Mouse (Mus musculus) telencephalon, adult 2 months (tissue): ENCODE measurements around the gene Fam120b.

Experiments
- DNase-seq: peaks from one replicate; pipeline ENCODE4 v3.0.0-alpha.2; 2011; ENCODE audit warnings: low read depth, low spot score

Fam120b gene

DNA sequence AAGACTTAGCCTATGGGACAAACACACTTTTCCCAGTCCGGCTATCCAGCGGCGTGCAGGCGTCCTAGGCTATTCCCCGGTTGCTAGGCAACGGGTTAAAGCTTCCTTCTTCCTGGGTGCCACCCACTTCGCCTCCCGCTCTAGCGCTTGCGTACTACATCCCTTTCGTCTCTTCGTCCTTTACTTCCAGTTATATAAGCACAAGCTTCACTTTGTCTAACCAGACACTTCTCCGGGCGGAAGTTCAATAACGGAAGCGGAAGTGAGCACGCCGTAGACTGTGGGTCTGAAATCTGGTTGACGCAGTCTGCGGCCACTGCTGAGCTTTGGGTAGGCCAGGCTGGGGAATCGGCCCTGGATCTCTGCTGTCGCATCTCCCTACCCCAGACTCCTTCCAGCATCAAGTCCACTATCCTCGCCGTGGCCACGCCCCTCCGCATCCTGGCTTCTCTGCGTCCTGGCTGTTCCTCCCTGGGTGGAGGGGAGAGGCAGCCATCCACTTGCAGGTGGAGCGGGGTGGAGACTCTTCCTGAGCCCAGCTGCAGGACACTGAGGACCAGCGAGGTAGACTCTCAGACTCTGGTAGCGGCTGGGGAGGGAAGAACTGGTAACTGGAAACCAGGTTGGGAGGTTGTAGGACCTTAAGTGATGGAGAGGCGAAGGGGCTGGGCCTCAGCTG lies at the start of gene Fam120b:
TSS of gene Fam120b (plus strand) at position 206 of the 679 bp plus-strand sequence.
- DNase-seq, result peak; percentile 98

DNA sequence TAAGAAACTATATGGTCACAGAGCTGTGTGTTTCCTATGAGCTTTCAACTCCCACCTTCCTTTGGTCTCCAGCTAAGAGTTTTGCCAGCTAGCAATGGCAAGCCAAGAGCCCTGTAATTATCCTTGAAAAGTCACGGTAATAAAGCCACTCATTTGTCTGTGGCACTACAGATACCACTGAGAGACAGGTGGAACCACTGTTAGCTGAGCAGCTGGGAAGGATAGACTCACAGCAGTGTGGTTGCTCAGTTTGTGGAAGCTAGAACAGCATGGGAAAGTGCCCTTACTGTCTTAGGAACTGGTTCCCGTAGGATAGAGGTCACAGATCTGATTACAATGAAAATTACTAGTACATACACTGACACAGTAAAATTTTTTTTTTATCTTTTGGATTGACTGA lies 45.9 kb upstream of the Fam120b start:
- no peak for DNase-seq

DNA sequence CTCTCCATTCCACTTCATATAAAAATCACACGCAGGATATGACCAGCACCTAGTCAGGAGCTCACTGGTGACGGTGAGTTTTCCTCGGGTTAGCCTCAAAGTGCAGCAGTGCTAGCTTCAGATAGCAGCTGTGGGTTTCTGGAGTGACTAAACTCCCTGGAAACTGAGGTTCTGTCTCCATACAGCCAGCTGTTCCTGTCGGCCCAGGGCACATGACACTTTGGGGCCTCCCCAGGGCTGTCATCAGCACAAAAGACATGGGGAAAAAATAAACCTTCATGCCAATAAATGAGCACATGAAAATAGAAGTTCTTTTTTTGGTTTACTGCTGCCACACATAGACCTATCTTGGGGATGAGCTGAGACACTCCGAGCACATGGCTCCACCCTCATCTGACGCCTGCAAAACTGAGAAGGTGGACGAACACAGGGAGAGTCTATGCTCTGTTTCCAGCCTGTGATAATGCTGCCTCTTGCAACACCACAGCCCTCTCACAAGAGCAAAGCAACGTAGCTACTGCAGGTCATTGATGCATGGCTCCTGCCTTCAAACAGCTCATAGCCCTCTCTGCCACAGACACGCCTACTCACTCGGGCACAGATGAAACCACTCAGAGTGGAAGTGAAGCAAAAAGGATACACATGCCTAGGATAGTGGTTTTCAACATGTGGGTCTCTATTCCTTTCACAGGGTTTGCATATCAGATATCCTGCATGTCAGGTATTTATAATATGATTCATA lies 43.0 kb upstream of the Fam120b start:
- no peak for DNase-seq

DNA sequence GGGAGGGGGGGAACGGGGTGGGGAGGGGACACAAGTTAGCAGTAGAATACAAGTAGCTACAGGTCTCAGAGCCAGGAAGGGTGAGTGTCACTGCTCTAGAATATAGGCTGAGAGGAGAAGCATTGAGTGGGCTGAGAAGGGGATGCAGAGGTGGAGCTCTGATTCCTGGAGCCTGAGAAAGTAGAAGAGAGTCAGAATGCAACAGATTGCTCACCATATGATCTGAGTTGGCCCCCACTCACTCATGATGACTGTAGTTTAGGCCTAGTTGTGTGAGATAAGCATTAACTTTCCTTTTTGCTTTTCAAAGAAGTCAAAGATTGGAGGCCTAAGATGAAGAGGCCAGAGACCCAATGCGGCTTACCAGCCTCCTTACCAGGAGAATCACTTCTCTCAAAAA lies 42.0 kb upstream of the Fam120b start:
- DNase-seq, result no peak

DNA sequence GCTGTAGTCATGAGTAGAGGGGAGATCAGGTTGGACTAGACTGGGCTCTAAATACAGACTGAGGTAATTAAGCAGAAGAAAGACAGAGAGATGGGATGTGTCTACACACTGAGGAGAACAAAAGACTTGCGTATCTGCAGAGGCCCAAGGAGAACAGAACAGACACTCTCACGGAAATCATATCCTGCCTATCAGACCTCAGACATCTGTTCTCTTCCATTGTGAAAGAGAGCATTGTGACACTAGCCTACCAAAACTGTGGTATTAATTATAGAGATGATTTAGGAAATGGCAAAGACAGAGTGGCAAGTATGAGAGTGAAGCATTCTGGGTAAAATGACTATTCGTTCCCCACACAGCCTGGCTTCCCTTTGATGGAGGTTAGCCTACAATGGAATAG lies 40.9 kb upstream of the Fam120b start:
- DNase-seq, result no peak

DNA sequence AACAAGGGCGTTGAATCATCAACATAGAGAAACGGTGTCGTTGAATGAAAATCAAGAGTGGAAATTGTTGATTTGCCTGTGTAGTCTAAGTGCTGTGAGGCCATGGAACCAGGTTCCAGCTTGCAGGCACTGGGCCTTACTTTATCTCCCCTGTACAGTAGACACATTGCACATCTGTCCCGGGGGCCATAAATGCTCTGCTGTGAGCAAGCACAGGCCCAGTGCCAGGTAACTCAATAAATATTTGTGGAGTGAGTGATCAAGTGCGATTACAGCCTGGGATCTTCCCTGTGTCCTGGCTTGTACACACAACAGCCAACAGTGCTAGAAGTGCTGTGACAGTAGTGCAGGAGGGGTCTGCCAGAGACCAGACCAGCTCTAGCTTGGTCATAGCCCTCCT lies 39.5 kb upstream of the Fam120b start:
- no peak for DNase-seq

DNA sequence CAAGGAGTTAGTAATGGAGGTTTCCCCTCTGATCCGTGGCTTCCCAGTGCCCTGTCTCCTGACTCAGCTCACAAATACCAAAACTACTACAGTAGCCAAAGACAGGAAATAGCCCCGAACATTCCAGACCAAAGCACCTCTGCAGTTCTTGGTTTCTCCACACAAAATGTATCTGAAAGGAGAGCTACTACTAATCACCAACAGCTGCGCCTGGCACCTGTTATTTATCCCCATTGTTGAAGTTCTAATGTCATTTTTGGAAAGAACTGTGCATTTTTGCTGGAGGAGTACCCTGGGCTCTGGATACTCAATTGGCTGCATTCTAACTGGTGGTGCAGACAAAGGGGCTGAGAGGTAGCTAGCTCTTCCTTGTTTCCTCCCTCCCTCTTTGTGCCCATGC lies 38.9 kb upstream of the Fam120b start:
- no peak for DNase-seq

DNA sequence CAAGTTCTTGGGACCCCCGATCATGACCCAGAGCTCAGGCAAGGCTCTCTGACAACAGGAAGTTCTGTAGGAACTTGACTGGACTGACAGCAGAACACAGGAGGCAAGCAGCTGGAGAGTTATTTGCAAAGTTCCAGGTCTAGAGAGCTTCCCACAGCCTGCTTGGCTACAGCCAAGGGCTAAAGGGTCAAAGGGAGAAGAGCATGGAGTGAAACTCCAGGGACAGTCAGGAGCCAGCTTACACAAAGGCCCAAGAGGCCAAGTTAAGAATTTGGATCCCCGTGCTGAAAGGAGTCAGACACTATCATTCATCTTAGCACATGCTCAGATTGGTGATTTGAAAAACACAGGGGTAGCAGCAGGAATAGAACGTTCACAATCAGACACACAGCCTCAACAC lies 32.3 kb upstream of the Fam120b start:
- no peak for DNase-seq

DNA sequence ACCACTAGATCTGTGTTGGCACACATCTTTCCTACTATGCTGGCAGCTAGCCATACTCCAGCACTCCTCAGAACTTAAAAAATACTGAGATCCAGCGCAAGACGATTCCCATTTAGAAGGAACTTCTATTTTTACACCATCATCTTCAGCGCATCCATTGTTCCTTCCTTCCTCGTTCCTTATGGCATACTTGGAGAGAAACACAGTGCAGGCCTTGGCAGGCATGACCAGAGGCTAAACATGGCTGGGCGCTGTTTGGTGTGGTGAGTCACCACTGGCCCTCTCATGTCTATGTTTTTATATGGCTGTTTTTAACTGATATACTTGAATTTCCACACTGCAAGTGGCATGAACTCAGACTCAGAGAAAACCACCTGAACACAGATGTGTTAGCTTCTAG lies 30.4 kb upstream of the Fam120b start:
- DNase-seq, result no peak

DNA sequence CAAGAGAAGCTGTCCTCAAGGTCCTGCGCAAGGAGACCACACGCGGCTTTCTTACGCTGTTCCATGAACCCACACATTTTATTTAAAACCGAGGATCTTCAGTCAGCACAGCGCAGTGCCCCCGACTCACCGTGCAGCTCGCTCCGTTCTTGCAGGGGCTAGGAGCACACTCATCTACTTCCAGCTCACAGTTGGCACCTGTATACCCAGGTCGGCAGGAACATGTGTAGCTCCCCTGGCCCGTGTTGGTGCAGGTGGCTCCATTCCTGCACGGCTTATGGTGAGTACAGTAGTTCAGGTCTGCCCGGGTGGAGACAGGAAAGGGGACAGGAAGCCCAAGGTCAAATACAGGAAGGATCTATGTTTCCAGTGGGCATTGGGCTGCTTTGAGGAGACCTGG lies 25.6 kb upstream of the Fam120b start:
- no peak for DNase-seq

DNA sequence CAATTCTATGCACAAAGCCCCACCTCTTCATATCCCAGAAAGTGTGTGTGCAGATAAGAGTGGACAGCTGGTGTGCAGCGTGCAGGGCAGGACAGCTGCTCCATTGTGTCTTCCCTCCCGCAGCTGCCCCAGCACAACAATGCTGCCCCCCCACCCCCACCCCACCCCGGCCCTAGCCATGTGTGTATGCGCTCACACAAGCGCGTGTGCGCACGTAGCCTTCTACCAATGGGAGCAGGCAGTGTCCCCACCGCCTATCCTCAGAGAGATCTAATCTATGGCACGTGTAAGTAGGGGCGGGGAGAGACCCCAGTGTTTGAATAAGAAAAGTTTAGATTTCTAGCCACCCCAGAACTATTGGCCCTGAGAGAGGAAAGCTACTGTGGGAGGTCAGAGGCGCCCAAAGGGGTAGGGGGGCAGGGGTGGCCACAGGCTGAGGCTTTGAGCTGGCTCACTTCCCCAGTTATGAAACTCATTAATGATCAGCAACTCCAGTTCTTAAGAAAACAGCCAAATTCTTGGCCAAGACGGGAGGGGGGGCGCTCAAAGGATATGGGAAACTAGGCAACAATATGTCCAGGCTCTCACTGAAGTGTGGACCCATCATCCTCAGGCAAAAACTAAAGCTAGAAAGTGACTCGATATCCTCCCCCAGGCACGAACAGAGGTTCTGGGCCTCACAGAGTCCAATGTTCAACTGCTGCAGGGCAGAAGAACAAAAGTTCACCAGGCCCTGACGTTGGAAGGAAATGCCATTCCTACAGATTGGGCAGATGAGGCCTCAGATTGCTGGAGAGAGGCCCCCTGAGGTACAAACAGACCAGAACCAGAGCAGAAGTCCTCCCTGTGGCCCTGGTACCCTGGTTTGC lies 23.8 kb upstream of the Fam120b start:
- no peak for DNase-seq

DNA sequence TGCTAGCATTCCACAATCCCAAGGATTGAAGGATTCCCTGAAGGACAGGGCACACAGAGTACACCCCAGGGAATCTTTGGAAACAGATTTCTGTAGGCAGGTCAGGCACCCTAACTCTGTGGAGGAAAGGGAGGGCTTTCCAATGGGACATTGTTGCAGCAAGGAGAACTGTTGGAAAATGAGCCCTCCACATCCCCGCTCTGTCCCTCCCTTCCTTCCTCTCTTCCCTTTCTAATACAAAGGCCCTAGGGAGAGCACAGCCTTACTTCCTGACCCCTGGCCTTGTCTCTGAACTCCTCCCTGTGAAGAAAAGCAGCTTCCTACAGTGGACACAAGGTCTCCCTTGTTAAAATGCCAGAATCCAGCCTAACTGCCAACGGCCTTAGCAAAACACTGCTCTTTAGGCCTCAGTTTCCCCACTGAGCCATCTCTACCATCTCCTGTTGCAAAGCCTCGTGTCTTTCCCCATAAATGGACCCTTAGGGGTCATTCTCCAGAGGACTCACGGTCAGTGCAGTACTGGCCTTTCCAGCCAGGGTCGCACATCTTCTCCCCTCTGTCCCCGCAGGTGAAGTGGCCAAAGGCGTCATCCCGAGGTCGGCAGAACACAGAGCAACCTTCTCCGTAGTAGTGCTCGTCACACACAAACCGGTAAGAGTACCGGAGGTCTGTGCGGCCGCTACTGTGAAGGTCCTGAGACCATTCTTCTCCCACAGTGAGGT lies 22.9 kb upstream of the Fam120b start:
- no peak for DNase-seq

DNA sequence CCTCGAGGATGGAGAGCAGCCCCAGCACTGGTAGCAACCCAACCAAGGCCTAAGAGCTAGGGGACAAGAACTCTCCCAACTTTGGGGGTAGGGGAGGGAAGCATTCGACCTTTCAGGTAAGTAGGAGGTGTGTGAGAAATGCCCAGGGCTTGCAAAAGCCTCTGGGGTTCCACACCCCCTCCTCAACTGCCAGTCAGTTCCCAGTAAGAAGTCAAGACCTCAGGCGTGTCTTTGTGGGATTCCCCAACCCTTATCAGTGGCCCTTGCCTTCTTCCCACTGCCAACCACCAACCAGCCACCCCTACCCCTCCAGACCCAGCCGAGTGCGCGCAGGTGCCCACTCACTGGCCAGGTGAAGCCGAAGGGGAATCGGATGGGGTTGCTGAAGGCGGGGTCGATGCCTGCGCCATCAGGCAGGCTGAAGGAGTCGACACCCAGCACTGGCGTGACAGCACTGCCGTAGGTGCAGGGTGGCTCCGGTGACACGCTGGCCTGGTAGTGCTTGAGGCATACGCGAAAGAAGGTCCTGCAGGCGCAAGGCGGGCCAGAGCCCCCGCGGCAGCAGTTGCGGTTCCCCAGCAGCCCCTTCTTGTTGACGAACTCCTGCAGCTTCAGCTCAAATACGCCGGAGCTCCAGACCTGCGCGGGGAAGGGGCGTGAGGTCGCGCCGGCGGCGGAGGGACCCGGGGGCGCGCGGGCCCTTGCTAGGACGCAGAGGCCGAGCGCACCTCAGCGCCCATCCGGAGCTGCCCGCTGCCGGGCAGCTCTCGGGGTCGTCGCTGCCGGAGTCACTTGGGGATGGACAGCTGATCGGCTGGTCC lies 21.5 kb upstream of the Fam120b start:
- no peak for DNase-seq

DNA sequence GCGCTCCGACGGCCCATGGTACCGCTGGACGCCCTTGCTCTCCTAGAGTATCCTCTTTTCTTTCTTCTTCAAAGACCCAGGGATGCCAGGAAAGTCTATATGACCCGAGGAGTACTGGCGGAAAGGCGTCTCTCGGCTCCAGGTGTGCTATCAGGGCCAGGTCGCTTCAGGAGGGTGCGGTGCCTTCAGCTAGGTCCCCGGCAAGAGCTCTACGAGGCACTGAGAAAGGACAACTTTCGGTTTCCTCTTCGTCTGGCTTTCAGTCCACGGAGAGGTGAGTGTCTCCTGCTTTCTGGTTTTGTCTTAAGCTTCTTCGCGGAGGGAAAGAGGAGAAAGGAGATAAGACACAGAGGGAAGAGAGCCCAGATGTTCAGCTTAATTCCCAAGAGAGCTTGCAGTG lies 20.8 kb upstream of the Fam120b start:
- DNase-seq, result no peak

DNA sequence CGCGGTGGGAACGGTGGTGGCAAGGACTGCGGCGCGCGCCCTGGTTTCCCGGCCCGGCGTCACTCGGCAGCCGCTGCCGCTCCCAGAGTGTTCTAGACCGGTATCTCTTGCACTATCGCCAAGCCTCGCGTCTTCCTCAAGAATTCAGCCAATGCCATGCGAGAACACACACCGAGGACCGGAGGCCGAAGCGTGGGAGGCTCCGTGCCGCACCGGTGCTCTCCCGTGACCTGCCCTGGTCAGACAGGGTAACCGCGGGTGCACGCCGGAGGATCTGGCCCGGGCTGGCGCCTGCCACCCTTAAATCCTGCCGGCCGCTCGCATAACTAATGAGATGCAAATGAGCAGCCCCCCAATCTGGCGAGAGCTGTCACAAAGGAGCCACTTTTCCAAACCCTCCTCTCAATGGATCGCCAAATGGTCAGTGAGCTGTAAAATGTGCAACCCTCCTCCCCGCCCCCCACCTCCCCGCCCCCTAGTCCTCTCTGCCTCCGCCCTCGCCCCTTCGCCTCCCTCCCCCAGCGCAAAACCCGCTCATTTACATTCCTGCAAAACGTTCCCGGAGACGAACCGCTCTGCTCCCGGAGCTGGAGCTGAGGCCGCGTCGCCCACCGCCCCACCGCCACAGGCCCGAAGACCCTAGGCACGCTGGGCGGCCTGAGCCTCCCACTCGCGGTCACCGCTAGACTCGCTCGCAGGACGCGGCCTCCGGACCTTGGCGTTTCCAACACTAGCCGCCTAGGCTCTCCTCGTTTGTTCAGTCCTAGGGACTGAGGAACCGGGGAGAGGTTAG lies 20.1 kb upstream of the Fam120b start:
- DNase-seq, result no peak

DNA sequence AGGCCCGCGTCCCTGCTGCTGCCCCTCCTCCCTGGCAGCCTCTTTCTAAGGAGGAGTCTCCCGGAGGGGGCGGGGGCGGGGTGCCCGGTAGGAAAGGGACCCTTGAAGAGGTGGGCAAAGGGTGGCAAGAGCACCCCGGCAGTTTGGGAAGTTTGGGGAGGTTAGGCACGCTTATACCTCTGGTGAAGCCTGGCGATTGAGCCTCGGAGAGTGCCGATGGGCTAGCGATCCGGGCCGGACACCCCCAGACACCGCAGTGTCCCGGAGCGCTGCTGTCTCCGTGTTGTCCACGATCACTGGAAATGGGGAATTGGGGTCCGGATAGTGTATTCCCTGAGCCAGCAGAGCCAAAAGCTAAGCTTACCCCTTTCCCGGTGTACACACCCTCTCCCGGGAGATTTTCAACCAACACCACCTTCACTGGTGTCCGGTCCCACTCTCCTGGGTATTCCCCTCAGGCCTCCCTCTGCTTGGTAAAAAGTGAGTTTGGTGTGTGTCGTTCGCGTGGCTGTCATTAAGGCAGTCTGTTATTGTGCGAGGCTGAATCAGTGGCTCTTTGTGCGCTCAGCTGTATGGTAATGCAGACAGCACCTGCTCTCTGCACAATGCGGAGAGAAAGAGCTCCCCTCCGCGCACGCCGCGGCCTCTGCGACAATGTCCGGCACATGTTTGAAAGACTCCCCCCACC lies 19.4 kb upstream of the Fam120b start, which contains the start of gene Dll1:
TSS of gene Dll1 (minus strand) at position 379 of the 688 bp plus-strand sequence.
- DNase-seq, result no peak

DNA sequence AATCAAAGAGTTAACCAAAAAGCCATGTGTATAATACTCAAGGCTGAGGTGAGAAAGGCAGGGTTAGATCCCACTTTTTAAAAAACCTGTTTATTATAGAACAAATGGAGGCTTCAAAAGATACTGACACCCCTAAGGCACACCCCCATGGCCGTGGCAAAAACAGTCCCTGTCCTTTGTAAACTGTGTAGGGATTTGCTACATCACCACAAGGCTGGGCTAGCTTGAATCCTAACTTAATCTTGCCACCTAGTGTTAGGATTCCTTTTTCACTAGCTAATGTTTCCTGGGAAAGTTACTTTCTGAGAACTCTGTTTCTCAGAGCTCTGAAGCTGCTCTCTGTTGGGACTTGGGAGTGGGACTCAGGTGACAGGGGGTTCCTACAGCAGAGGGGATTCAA lies 18.1 kb upstream of the Fam120b start:
- DNase-seq, result no peak

DNA sequence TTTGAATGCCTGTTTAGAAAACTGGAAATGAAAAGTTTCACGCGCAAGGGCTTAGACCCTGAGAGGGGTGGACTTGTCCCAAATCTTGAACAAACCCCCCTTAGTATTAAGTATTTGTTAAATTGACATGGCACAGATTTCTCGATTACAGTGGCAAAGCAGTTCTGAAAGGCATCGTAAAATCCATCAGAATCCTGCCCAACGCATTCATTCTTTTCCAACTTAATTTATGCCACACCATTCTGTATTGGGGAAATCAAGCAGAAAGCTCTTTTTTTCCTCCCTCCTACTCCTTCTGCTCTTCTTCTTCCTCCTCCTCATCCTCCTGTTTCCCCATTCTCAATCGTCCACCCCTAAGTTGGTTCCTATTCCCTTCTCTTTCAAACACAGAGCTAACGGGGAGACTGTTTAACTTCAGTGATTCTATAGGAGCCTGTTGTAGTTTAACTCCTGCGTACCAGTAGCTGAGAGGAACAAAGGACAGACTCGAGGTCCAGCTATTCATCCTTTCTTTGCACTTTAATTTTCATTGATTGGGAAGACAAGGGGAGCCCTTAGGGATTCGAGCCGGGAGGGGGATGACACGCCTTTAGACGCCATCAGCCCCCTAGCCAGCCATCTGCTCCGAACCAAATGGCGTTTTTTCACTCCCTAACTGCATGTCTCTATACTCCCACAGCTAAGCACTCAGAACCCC lies 17.4 kb upstream of the Fam120b start:
- DNase-seq, result no peak
